Mouse (Mus musculus) kidney, adult 11 months (tissue): ENCODE data around the gene Abca15.
"Not testable (repeated sequence)": the region's sequence is repeated elsewhere in the genome, so short reads cannot be mapped to it uniquely, and the experiment has no call there.

Experiments used
- DNase-seq: peaks from one replicate; pipeline ENCODE4 v3.0.0; 2022

Gene Abca15

GRCm38 (mm10) chr7:120328087-120328793 is at the start of gene Abca15:
TSS of gene Abca15 (plus strand) at chr7:120328670.
- peak; percentile 55 for DNase-seq

DNA sequence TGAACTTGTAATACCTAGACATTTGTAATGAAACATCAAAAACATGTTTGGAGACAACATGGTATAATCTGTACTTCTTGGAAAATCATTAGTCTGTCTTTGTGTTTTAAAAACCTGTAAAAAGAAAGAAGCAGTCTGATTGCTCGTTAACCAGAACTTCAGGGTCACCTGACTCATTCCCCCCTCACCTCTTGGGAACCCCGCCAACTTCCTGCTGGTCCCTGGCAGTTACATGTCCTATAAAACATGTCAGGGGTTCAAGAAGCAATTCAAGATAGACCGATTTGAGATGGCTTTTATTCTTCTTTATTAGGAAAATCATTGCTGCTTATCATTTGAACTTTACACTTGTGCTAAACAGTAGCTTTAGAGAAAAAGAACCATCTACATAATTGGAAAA is 43.2 kb upstream of the Abca15 start:
- DNase-seq: peak; percentile 21

DNA sequence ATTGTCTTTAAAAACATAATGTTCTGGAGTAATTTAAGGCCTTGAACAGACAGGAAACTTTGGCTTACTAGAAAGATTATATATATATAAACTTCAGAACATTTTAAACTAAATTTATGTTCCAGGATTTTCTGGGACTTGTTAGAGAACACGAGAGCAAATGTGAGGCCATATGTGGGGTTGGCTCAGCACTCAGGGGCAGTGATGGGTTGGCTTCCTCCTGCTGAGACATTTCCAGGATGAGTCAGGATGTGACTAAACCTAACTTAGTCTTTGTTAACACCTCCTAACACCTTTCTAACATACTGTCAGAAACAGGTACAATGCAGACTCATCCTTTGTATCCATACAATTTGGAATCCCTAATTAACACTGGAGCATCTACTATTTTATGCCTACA is 12.4 kb upstream of the Abca15 start:
- DNase-seq: no peak

DNA sequence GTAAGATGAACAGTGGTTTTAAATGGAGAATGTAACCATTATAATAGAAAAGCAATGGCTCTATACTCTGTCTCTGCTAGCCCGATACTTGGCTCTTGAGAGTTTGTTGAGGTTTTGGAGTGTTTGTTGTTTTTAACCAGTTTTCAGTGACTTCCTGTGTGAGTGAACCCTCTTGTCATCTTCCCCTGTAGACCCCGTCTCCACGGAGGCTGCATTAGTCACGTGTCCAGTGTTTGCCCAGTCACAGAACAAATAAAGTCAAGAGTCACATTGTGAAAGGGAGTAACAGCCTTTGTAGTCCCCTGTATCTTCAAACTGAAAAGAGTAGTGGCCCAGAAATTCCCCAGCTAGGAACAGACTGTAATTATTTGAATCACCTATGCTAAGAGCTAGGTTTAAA is 5.5 kb upstream of the Abca15 start:
- DNase-seq: no peak

- DNase-seq: not testable (repeated sequence)
Observed at GRCm38 (mm10) chr7:120325911-120326310, 2.6 kb upstream of the Abca15 start.

DNA sequence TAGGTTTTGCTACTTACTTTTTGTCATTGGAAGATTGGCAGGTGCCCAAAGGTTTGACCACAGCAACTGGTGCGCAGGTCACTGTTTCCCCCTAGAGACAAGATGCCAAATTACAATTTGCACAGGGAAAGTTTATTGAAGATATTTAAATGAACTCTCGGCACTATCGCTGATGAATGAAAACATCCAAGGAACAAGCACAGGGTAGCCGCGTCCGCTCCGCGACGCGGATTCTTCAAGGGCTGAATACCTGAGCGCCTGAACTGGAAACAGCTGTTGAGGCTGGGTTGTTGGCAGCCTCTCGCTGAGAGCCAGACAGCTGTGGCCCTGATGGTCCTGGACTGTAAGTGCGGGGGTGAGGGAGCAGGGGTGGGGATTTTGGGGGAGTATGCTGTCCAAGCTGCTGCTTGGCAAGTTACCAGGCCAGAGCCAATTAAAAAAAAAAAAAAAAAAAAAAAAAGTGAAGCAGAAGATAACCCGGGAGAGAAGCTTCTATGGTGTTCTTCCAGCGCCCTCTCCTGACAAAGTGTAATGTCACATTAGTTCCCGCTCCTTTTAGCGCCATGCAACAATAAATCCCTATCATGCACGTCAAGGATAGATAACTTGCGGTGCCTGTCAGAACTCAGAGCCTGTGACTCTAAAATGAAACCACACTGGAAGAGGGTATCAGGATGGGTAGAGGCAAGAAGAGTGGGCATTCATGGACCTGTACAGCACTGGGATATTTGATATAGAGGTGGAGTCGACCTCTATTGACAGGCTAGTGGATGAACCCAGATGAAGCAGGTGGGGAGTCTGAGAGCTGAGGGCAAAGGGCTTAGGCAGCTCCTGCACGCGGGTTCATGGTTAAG is 1.0 kb upstream of the Abca15 start:
- peak; percentile 9 for DNase-seq

DNA sequence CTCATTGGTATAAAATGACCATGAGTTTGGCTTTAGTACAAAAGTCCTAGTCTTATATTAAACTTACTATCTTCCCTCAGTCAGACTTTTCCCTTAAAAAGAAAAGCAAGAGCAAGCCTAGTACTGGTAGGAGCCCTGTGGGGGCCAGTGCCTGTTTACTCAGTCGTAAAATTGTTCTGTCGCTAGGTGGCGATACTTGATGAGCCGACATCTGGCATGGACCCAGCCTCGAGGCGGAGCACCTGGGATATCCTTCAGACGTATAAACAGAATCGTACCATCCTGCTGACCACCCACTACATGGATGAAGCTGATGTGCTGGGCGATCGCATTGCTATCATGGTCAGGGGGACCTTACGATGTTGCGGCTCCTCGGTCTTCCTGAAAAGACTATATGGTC is 32.7 kb downstream of the Abca15 start:
- no peak for DNase-seq

GRCm38 (mm10) chr7:120409447-120409846 is 81.0 kb downstream of the Abca15 start, which contains the start of gene Abca16:
TSS of gene Abca16 (plus strand) at chr7:120409647.
- DNase-seq: no peak

DNA sequence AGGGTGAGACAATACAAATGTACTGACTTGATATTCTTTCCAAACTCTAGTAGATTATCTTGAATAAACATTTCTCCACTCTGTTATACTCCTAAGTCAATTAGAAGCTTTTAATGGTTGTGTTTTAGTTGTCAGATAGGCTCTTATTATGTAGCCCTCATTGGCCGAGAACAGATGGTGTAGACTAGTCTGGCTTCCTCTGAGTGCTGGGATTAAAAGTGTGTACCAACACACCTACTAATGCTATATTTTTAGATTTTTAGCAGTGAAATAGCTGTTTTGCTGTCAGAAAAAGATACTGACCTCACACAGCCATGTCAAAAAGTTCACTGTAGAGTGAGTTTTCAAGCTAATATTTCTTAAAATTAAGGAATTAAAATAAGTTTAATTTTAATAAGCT is 83.9 kb downstream of the Abca15 start:
- no peak for DNase-seq

DNA sequence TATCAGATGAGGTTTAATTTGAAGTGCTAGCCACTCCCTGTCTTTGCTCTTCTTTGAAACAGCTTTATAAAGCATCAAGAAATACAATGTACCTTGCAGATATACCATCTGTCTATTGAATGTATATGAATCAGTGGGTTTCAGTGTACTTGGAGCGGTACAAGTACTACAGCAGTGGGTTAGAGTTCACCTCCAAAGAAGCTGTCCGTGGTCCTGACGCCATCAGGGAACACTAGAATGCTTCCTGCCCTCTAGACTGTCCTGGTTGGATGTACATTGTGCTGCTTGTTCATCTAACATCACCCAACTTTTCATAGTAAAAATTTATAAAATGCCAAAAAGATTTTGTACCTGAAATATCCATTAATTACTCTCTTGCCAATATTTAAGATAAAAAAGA is 98.2 kb downstream of the Abca15 start:
- no peak for DNase-seq

- DNase-seq: no peak
Observed at GRCm38 (mm10) chr7:120431464-120431863, 103.0 kb downstream of the Abca15 start.
